Mouse (Mus musculus) layer of hippocampus, adult 11-12 months (tissue): ENCODE results near the gene B3gnt3.
A peak's percentile ranks its signal among the peaks of the same experiment; 100 is the strongest.

Experiments used
- DNase-seq: peaks from one replicate; pipeline ENCODE4 v3.0.0; 2022; ENCODE audit warnings: low spot score

The B3gnt3 gene

GRCm38 (mm10) chr8:71677555-71677954 is 24.0 kb downstream of the B3gnt3 start:
- DNase-seq, result no peak

GRCm38 (mm10) chr8:71676803-71677202 is 24.8 kb downstream of the B3gnt3 start:
- no peak for DNase-seq

DNA sequence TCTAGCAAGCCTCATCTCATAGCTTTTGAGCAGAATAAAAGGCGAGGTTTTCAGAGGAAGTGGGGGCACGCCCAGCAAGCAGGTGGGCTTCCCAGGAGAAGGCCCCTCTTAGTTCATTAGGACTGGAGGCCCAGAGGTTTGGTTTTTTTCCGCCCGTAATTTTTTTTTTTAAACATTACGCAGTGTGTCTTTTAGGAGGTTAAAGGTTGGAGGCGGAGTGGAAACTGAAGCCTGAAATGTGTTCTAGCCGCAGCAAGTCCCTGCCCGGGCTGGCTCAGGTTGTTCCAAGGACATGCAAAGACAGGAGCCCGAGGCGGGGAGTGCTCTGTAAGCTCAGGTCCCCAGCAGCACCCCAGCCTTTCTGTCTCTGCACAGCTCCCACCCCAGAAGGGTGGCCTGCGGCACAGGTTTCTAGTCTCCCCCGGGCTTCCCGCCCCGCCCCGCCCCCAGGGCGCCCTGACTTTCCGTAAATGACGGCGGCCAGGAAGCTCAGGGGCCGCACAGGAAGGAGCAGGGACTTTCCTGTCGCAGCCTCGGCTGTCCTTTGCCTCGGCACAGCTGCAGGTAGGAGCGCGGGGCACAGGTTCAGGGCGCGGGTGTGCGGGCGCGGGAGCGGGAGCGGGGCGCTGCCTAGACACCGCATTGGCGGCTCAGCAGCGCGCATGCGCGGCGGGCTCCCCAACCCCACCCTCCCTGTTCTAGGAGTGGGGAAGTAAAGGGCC is 25.4 kb downstream of the B3gnt3 start, which contains the start of gene Jak3:
Jak3 (plus strand) TSS at position 277 of the 722 bp plus-strand sequence.
- no peak for DNase-seq

DNA sequence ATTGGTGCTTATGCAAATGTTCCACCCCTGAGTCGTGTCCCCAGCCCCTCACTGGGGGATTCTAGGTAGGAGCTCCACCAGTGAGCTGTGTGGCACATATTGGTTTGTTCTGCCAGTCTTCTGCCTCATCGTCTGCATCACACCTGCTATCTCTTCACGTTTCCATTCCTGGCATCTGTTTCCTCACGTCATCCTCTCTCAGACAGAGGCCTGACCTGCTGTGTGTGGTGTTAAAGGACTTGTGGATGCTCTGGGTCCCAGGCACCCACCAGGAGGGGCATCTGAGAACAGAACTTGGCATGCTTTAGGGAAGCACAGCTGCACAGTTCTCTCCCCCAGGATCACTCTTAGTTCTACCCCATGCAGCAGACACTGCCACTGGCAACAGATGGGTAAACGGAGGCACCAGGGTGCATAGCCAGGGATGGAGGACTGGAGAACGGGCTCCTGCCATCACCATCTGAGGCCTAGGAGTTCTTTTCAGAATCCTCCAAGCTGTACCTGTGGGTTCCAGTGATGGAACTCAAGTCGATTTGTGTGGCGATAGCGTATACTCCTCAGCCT is 26.1 kb downstream of the B3gnt3 start:
- no peak for DNase-seq

- no peak for DNase-seq
These were observed 27.5 kb downstream of the B3gnt3 start for GRCm38 (mm10) chr8:71674071-71674470.

- DNase-seq, result no peak
These were observed 29.3 kb downstream of the B3gnt3 start for GRCm38 (mm10) chr8:71672168-71672735.

DNA sequence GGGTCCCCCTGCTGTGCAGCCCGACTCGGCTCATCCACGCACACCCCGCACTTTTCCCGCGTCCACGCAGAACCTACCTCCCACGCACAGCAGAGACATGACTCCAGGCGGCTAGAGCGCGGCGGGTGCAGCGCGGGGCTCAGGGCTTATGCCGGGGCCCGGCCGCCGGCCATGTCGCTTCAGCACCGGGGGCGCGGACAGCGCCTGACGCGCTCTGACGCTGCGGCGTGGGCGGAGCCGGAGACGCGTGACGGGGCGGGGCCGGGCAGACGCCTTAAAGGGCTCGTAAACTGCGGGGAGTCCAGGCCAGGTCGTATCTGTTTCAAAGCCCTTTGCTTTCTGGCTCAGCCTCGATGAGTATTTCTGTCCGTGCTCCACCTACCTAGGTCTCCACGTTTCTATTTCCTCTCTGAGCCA is 30.0 kb downstream of the B3gnt3 start, which contains the start of gene Unc13a:
Unc13a (minus strand) TSS at position 209 of the 417 bp plus-strand sequence.
- DNase-seq, result peak; percentile 92

DNA sequence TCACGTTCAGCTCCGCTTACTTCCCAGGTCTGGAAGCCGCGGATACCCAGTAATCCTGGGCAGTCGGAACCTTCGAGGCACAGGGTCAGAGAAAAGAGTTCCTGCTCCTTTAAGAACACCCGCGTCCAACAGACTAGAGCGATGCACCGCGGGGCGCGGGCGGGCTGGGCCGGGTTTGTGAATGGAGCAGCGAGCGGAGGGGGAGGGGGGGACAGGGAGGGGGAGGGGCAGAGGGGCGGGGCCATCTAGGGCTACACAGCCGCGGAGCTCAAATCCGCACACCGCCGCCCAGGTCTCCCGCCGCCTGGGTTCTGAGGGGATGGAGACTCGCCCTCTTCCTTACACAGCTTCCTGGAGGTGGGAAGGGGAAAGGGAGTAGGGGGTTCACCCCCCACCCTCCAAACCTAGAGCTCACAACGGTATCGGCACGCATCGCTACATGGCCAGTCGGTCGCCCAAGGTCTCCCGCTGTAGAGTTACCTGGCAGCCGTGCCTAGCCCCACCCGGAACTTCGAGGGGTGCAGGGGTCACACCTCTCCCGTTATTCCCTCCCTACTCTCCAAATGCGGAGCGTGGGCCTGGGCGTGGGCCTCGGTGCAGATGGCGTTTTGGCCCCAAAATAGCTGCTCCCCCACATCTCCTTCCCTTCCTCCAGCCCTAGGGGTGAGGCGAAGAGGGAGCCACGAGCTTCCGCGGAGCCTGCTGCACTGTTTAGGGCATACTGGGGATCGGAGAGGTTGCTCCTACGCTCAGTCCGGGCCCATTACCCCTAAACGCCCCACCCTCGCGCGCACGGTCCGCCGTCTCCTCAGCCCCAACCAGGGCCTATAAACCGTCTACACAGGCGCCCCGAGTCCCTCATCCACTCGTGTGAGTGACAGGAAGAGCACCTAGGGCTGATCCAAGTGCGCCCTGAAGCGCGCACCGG is 30.7 kb downstream of the B3gnt3 start:
- peak; percentile 78 for DNase-seq

GRCm38 (mm10) chr8:71670198-71670597 is 31.4 kb downstream of the B3gnt3 start:
- DNase-seq, result no peak

- no peak for DNase-seq
These were observed 33.2 kb downstream of the B3gnt3 start for GRCm38 (mm10) chr8:71668220-71668975.

- no peak for DNase-seq
These were observed 34.3 kb downstream of the B3gnt3 start for GRCm38 (mm10) chr8:71667256-71667655.

GRCm38 (mm10) chr8:71666855-71667254 is 34.7 kb downstream of the B3gnt3 start:
- no peak for DNase-seq

GRCm38 (mm10) chr8:71665331-71666130 is 36.1 kb downstream of the B3gnt3 start:
- DNase-seq, result peak; percentile 66

GRCm38 (mm10) chr8:71660325-71661120 is 41.1 kb downstream of the B3gnt3 start:
- DNase-seq, result peak; percentile 89

GRCm38 (mm10) chr8:71659751-71660150 is 41.8 kb downstream of the B3gnt3 start:
- no peak for DNase-seq

- DNase-seq, result no peak
These were observed 43.0 kb downstream of the B3gnt3 start for GRCm38 (mm10) chr8:71658515-71659049.

GRCm38 (mm10) chr8:71657816-71658215 is 43.8 kb downstream of the B3gnt3 start:
- DNase-seq, result no peak

GRCm38 (mm10) chr8:71654600-71654999 is 47.0 kb downstream of the B3gnt3 start:
- no peak for DNase-seq

DNA sequence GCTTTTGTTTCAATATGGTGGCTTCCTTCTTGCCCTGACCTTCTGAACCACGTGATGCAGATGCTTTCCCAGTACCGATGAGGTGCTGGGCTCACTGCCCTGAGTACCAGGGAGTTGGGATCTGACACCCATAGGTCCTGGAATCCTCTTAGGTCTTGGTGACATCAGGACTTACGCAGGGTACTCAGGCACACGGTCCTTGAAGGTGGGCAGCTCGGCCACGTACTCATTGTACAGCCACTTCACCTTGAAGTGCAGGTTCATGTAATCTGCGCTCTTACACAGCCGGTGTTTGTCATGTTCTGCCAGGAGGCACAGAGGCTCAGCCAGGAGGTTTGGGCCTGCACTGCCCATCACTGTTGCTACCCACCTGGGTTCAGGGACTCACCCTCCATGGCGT is 56.1 kb downstream of the B3gnt3 start:
- DNase-seq, result no peak
